Mouse (Mus musculus) ES-Bruce4 (cell line): ENCODE measurements around the gene Anxa2.

Source experiments
- CTCF ChIP-seq: IDR thresholded peaks from one replicate; pipeline ENCODE4 v1.8.1; 2011; ENCODE audit warnings: low read depth, low read length
- EP300 ChIP-seq: IDR thresholded peaks from 2 replicates; pipeline ENCODE4 v1.6.1; 2011; ENCODE audit warnings: low read depth, low read length; ENCODE audit not compliant: insufficient read depth
- POLR2A ChIP-seq: IDR thresholded peaks from one replicate; pipeline ENCODE4 v1.8.1; 2011; ENCODE audit warnings: low read length; ENCODE audit not compliant: insufficient read depth

DNA sequence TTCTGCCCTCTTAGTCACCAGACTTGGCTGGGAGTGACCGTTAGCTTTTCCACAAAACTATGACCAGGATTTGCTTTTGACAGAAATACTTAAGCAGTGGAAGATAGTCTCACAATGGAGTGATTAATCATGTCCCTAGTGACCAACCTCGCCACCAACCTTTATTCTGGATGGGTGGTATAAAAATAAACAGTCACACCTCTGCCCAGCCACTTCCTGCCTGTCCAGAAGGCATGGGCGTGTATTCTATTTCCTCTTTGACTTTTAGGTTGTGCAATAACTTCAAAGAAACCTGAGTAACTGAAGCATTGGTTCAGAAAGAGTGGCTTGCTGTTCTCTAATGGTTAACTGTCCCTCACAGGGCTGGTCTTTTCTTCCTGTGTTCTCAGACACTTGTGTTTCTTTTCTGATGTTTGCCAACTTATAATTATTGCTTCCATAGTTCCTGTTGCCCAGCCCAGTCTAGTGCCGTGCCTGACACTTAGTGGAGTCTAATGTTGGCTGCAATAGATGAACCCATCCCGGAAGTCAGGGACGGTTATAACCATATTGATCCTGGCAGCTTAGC, 10.9 kb upstream of the Anxa2 start:
- TF ChIP-seq CTCF: no peak
- TF ChIP-seq POLR2A: no peak
- no peak for TF ChIP-seq EP300
